8 mouse cellular contexts compared by ENCODE assay signal in genomic region chr12:112720890-112721423, GRCm38 (mm10). TPM values are rescaled to one million over a fixed set of nuclear protein-coding genes. Genes with fewer than 3 reads are reported as not detected.
DNase-seq lines count a peak whose midpoint lies in the region; ATAC-seq and TF ChIP-seq lines count a peak whose summit lies in the region.

No protein-coding gene starts in this region.

- no peaks in the 10 kb centered on the region for H3K79me2 ChIP-seq in heart, adult 2 months (replicated peaks; ENCODE audit: control insufficient read depth, insufficient read depth, low read length)

- DNase-seq in heart, adult 2 months: no peak
- peak; percentile 62 to 64 for DNase-seq in adrenal gland, postnatal 36 days
- no peak for DNase-seq in frontal cortex, postnatal 14 days (ENCODE audit: low spot score in 2 of 2)
- no peak for DNase-seq in layer of hippocampus, postnatal 25 days (ENCODE audit: extremely low spot score in 1 of 2, low spot score in 1 of 2)

- intact Hi-C loops in heart, adult 2 months (cut with DNase I): no loop called here

- TF ChIP-seq POLR2A in heart, adult 2 months (IDR thresholded peaks at IDR 0.05; ENCODE audit: insufficient read depth, low read depth, low read length): no peak

- peak overlapping the region; percentile 11 to 72; a peak in 3 of 4 replicates for H3K27ac ChIP-seq in heart, embryonic 14.5 days (replicated peaks in 1 of 2; ENCODE audit: control insufficient read depth in 1 of 2, insufficient read depth in 1 of 2, low read depth in 2 of 2, low read length in 2 of 2)
- no peak overlapping the region for H3K27ac ChIP-seq in heart, adult 2 months
- peak overlapping the region; percentile 89 for H3K27ac ChIP-seq in intestine, embryonic 16.5 days (ENCODE audit: low read length)
- no peak overlapping the region for H3K27ac ChIP-seq in midbrain, embryonic 15.5 days

- H3K4me3 ChIP-seq in heart, embryonic 14.5 days (ENCODE audit: control insufficient read depth in 1 of 2, insufficient read depth in 1 of 2, low read depth in 1 of 2, low read length in 2 of 2): peak overlapping the region; percentile 67 to 70
- no peak overlapping the region for H3K4me3 ChIP-seq in heart, adult 2 months
- peak overlapping the region; percentile 83 for H3K4me3 ChIP-seq in intestine, embryonic 16.5 days (ENCODE audit: low read length)
- H3K4me3 ChIP-seq in midbrain, embryonic 15.5 days: peak overlapping the region; percentile 84

- ATAC-seq in heart, embryonic 14.5 days (ENCODE audit: insufficient number of reproducible peaks, insufficient read depth, low FRiP score, low read depth): no peak
- no peak; the same call in 1 of the 2 replicates for ATAC-seq in intestine, embryonic 16.5 days
- ATAC-seq in midbrain, embryonic 15.5 days (replicated peaks): no peak
- ATAC-seq in cerebellum, adult (ENCODE audit: insufficient number of reproducible peaks, low FRiP score, low TSS enrichment): no peak

- TF ChIP-seq EP300 in heart, adult 2 months (IDR thresholded peaks at IDR 0.05; ENCODE audit: insufficient read depth, low read depth, low read length): no peak

- H3K9me3 ChIP-seq in heart, embryonic 14.5 days (ENCODE audit: control insufficient read depth, low read length): no peaks in the 10 kb centered on the region
- H3K9me3 ChIP-seq in intestine, embryonic 16.5 days (ENCODE audit: control insufficient read depth, low read length): no peaks in the 10 kb centered on the region
- H3K9me3 ChIP-seq in midbrain, embryonic 15.5 days: no peaks in the 10 kb centered on the region

- no peak for TF ChIP-seq CTCF in heart, adult 2 months (IDR thresholded peaks at IDR 0.05)

- no peaks in the 10 kb centered on the region for H3K36me3 ChIP-seq in heart, embryonic 14.5 days (ENCODE audit: control insufficient read depth, insufficient read depth, low read length)
- H3K36me3 ChIP-seq in heart, adult 2 months (ENCODE audit: control insufficient read depth, insufficient read depth, low read length): no peaks in the 10 kb centered on the region
- no peaks in the 10 kb centered on the region for H3K36me3 ChIP-seq in intestine, embryonic 16.5 days (ENCODE audit: control insufficient read depth, insufficient read depth, low read length)
- H3K36me3 ChIP-seq in midbrain, embryonic 15.5 days (replicated peaks): no peaks in the 10 kb centered on the region

- H3K4me1 ChIP-seq in heart, embryonic 14.5 days (ENCODE audit: control insufficient read depth in 2 of 2, insufficient read depth in 2 of 2, low read length in 2 of 2): peaks cover 5 to 11% of the 10 kb centered on the region in 2 experiments; a peak in 3 of 4 replicates
- peaks cover 3% of the 10 kb centered on the region; the same call in 1 of the 2 replicates for H3K4me1 ChIP-seq in heart, adult 2 months (ENCODE audit: control insufficient read depth, insufficient read depth, low read length)
- H3K4me1 ChIP-seq in intestine, embryonic 16.5 days (ENCODE audit: control insufficient read depth, insufficient read depth, low read length): peaks cover 14% of the 10 kb centered on the region
- H3K4me1 ChIP-seq in midbrain, embryonic 15.5 days: peaks cover 36% of the 10 kb centered on the region

- WGBS in heart, embryonic 14.5 days: 35% methylated on average over 12 of the region's 12 CpGs
- WGBS in heart, adult 2 months: 69% methylated on average over 12 of the region's 12 CpGs
- WGBS in intestine, embryonic 16.5 days: 37% methylated on average over 12 of the region's 12 CpGs
- WGBS in midbrain, embryonic 15.5 days: 44% methylated on average over 12 of the region's 12 CpGs

- 0 out of 2 replicates have a peak, but pooled peaks cover 3% of the 10 kb centered on the region for H3K27me3 ChIP-seq in heart, embryonic 14.5 days (ENCODE audit: control insufficient read depth, insufficient read depth, low read length)
- no peaks in the 10 kb centered on the region; the same call in 1 of the 2 replicates for H3K27me3 ChIP-seq in heart, adult 2 months (ENCODE audit: control insufficient read depth, insufficient read depth, low read length)
- H3K27me3 ChIP-seq in intestine, embryonic 16.5 days (replicated peaks; ENCODE audit: control insufficient read depth, insufficient read depth, low read length): no peaks in the 10 kb centered on the region
- H3K27me3 ChIP-seq in midbrain, embryonic 15.5 days (replicated peaks): no peaks in the 10 kb centered on the region

- peak overlapping the region; percentile 99 for H3K4me2 ChIP-seq in heart, embryonic 14.5 days (ENCODE audit: low read length)
- H3K4me2 ChIP-seq in intestine, embryonic 16.5 days (ENCODE audit: low read depth, low read length): peak overlapping the region; percentile 90
- H3K4me2 ChIP-seq in midbrain, embryonic 15.5 days: peak overlapping the region; percentile 77

- H3K9ac ChIP-seq in heart, embryonic 14.5 days (ENCODE audit: low read length): peak overlapping the region; percentile 82; the same call in 1 of the 2 replicates
- no peak overlapping the region for H3K9ac ChIP-seq in heart, adult 2 months (ENCODE audit: low read depth, low read length)
- peak overlapping the region; percentile 85 for H3K9ac ChIP-seq in intestine, embryonic 16.5 days (ENCODE audit: low read depth, low read length)
- H3K9ac ChIP-seq in midbrain, embryonic 15.5 days: peak overlapping the region; percentile 91

RNA-seq across cellular contexts. Expression of gene Cep170b, which starts 0.7 kb away (rescaled TPM):
- polyA plus RNA-seq in heart, embryonic 14.5 days (2014; fragmentation: Nextera tagmentation; extraction: Ambion mirVana): 5.0 and 6.1 TPM in 2 replicates
- 10 to 100 TPM; 10.8 to 11.5 TPM for total RNA-seq in heart, adult 2 months (2021)
- polyA plus RNA-seq in heart, adult 2 months (2012; rRNA removed): 9.6 and 10.7 TPM in 2 replicates
- total RNA-seq in adrenal gland, postnatal 36 days (2021): 10 to 100 TPM; 41.5 to 48.8 TPM
- 12.4 and 13.2 TPM in 2 replicates for polyA plus RNA-seq in intestine, embryonic 16.5 days (2015; fragmentation: Nextera tagmentation; extraction: Ambion mirVana)
- 51.0 and 53.7 TPM in 2 replicates for polyA plus RNA-seq in midbrain, embryonic 15.5 days (2015; fragmentation: Nextera tagmentation; extraction: Ambion mirVana)
- 100 to 1,000 TPM; 180 to 192 TPM for total RNA-seq in layer of hippocampus, postnatal 25 days (2021)

RNA-seq across cellular contexts. Expression of gene Pld4, which starts 39.5 kb away (rescaled TPM):
- 6.0 and 6.8 TPM in 2 replicates for polyA plus RNA-seq in heart, embryonic 14.5 days (2014; fragmentation: Nextera tagmentation; extraction: Ambion mirVana)
- total RNA-seq in heart, adult 2 months (2021): 1 to 10 TPM; 6.6 to 6.8 TPM
- polyA plus RNA-seq in heart, adult 2 months (2012; rRNA removed): 17.2 and 23.5 TPM in 2 replicates
- total RNA-seq in adrenal gland, postnatal 36 days (2021): 10 to 100 TPM in 1 of 2 experiments, 1 to 10 TPM in 1; 7.5 to 11.9 TPM
- 12.2 and 13.0 TPM in 2 replicates for polyA plus RNA-seq in intestine, embryonic 16.5 days (2015; fragmentation: Nextera tagmentation; extraction: Ambion mirVana)
- 7.3 and 8.6 TPM in 2 replicates for polyA plus RNA-seq in midbrain, embryonic 15.5 days (2015; fragmentation: Nextera tagmentation; extraction: Ambion mirVana)
- total RNA-seq in layer of hippocampus, postnatal 25 days (2021): 10 to 100 TPM; 11.1 to 11.9 TPM

RNA-seq across cellular contexts. Expression of gene Zbtb42, which starts 42.3 kb away (rescaled TPM):
- 5.3 and 6.7 TPM in 2 replicates for polyA plus RNA-seq in heart, embryonic 14.5 days (2014; fragmentation: Nextera tagmentation; extraction: Ambion mirVana)
- total RNA-seq in heart, adult 2 months (2021): 1 to 10 TPM; 4.4 to 5.9 TPM
- polyA plus RNA-seq in heart, adult 2 months (2012; rRNA removed): 9.5 and 13.6 TPM in 2 replicates
- 1 to 10 TPM; 5.0 to 9.0 TPM for total RNA-seq in adrenal gland, postnatal 36 days (2021)
- polyA plus RNA-seq in intestine, embryonic 16.5 days (2015; fragmentation: Nextera tagmentation; extraction: Ambion mirVana): 6.8 and 8.2 TPM in 2 replicates
- polyA plus RNA-seq in midbrain, embryonic 15.5 days (2015; fragmentation: Nextera tagmentation; extraction: Ambion mirVana): 1.9 and 2.5 TPM in 2 replicates
- under 1 TPM; 0.40 to 0.76 TPM for total RNA-seq in layer of hippocampus, postnatal 25 days (2021)

RNA-seq across cellular contexts. Expression of gene Akt1, which starts 46.3 kb away (rescaled TPM):
- 163 and 182 TPM in 2 replicates for polyA plus RNA-seq in heart, embryonic 14.5 days (2014; fragmentation: Nextera tagmentation; extraction: Ambion mirVana)
- 100 to 1,000 TPM; 189 to 207 TPM for total RNA-seq in heart, adult 2 months (2021)
- 148 and 149 TPM in 2 replicates for polyA plus RNA-seq in heart, adult 2 months (2012; rRNA removed)
- total RNA-seq in adrenal gland, postnatal 36 days (2021): 100 to 1,000 TPM; 256 to 378 TPM
- 56.5 and 65.5 TPM in 2 replicates for polyA plus RNA-seq in intestine, embryonic 16.5 days (2015; fragmentation: Nextera tagmentation; extraction: Ambion mirVana)
- 139 and 162 TPM in 2 replicates for polyA plus RNA-seq in midbrain, embryonic 15.5 days (2015; fragmentation: Nextera tagmentation; extraction: Ambion mirVana)
- 100 to 1,000 TPM; 147 to 158 TPM for total RNA-seq in layer of hippocampus, postnatal 25 days (2021)

Comparison
In these comparisons a context has a peak if more than half of its experiments do, and no peak if none do; other contexts are left out.
1. H3K27ac ChIP-seq: peak in heart, embryonic 14.5 days (2 of 2) and intestine, embryonic 16.5 days (single experiment); none in heart, adult 2 months (single experiment) and midbrain, embryonic 15.5 days (single experiment).
2. DNase-seq: peak in adrenal gland, postnatal 36 days (2 of 2); none in heart, adult 2 months (0 of 2), frontal cortex, postnatal 14 days (0 of 2) and layer of hippocampus, postnatal 25 days (0 of 2).
3. Peak in every context shown above with its lines, with median percentiles within 50 percentile points of each other: H3K4me2 ChIP-seq.